Mouse (Mus musculus): ENCODE measurements around the gene 4930432M17Rik.

- TF ChIP-seq MXI1 (IDR thresholded peaks at IDR 0.05; ENCODE audit: low read depth, low read length) (no peak), ZC3H11A (IDR thresholded peaks at IDR 0.05; ENCODE audit: low read depth, low read length) (no peak), MEF2A (IDR thresholded peaks at IDR 0.05; ENCODE audit: borderline replicate concordance, low read depth, low read length) (no peak), EP300 (IDR thresholded peaks at IDR 0.05; ENCODE audit: low read length) (no peak), MAX (IDR thresholded peaks at IDR 0.05; ENCODE audit: low read length) (no peak), CHD2 (IDR thresholded peaks at IDR 0.05; ENCODE audit: low read length) (no peak), MYC (IDR thresholded peaks at IDR 0.05; ENCODE audit: low read depth, low read length) (no peak), POLR2A (IDR thresholded peaks at IDR 0.05; ENCODE audit: low read depth, low read length) (no peak), CTCF (conservative IDR thresholded peaks at IDR 0.05 in 1 of 2, IDR thresholded peaks at IDR 0.05 in 1 of 2; ENCODE audit: low read depth in 2 of 2, low read length in 2 of 2) (no peak), E2F4 (IDR thresholded peaks at IDR 0.05; ENCODE audit: insufficient replicate concordance, low read depth, low read length) (no peak), RCOR1 (conservative IDR thresholded peaks at IDR 0.05; ENCODE audit: low read depth, low read length) (no peak), BHLHE40 (IDR thresholded peaks at IDR 0.05; ENCODE audit: low read depth, low read length) (no peak), POLR2AphosphoS2 (IDR thresholded peaks at IDR 0.05; ENCODE audit: low read depth, low read length) (no peak)
Observed at GRCm38 (mm10) chr3:121643236-121643635, 27.3 kb upstream of the 4930432M17Rik start.

All from CH12.LX (cell line).